Mouse (Mus musculus): ENCODE measurements at regions not wholly inside any gene's neighbourhood (a gene's known extent, or its start where the extent isn't known, plus 50 kb on each side); places are given as distances from the start of the nearest gene placed in this dataset.

DNA sequence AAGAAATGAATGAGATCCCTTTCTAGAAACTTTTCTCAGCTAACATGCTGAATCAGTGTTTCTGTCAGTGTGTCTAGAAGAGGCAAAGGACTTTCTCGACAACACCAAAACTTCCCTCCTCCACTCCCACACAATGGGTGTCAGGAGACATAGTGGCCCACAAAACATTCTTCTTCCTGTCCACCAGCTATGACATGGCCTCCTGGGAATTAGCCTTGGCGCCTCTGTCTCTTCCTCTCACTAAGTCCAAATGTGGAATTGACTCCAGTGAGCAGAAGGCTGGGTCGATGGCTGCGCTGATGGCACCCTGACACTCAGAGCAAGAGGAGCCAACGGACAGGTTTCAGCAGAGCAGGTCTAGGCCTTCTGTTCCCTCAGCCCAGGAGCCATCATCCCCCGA lies 205.2 kb upstream of the Egln3 start:
- no peaks in the 10 kb centered on the region for H3K9me3 ChIP-seq
- no peak overlapping the region for H3K27ac ChIP-seq
- H3K36me3 ChIP-seq = no peaks in the 10 kb centered on the region
- H3K27me3 ChIP-seq = no peaks in the 10 kb centered on the region
- ATAC-seq (ENCODE audit: insufficient number of reproducible peaks, insufficient read depth, low FRiP score, low TSS enrichment, low read depth) = no peak
- 85% methylated on average over 6 of the region's 6 CpGs for WGBS
- no peak overlapping the region for H3K4me2 ChIP-seq
- H3K9ac ChIP-seq = no peak overlapping the region
- H3K4me3 ChIP-seq = no peak overlapping the region
- peaks cover 6% of the 10 kb centered on the region; the same call in 1 of the 2 replicates for H3K4me1 ChIP-seq

- ATAC-seq (ENCODE audit: insufficient number of reproducible peaks, insufficient read depth, low FRiP score, low TSS enrichment, low read depth) = no peak
- H3K27me3 ChIP-seq = no peaks in the 10 kb centered on the region
- no peak overlapping the region for H3K27ac ChIP-seq
- 68% methylated on average over 6 of the region's 6 CpGs for WGBS
- H3K9ac ChIP-seq = no peak overlapping the region
- no peaks in the 10 kb centered on the region for H3K9me3 ChIP-seq
- no peaks in the 10 kb centered on the region for H3K36me3 ChIP-seq
- peaks cover 6% of the 10 kb centered on the region; the same call in 1 of the 2 replicates for H3K4me1 ChIP-seq
- H3K4me3 ChIP-seq = no peak overlapping the region
- H3K4me2 ChIP-seq = no peak overlapping the region
Measured at GRCm38 (mm10) chr12:54407301-54407896, 203.7 kb upstream of the Egln3 start.

DNA sequence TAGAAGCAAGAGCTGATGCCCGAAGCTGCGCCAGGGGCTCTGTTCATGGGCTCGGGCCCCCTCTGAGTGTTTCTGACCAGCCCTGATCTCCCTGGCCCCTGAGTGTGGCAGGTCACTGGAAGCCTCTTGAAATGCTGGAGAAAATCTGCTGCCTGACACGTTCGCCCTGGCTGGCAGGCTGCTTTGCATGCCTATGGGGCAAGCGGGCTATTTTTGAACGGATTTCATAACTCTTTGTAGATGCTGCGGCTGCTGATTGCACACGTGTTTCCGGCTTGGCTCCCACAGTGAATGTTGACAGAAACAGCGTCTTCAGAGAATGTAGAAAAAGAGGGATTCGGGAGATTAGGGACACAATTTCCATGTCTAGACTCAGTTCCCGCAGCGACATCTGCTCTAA lies 201.4 kb upstream of the Egln3 start:
- 58% methylated on average over 14 of the region's 14 CpGs for WGBS
- no peak overlapping the region for H3K27ac ChIP-seq
- no peak overlapping the region for H3K9ac ChIP-seq
- peaks cover 6% of the 10 kb centered on the region; the same call in 1 of the 2 replicates for H3K4me1 ChIP-seq
- no peaks in the 10 kb centered on the region for H3K27me3 ChIP-seq
- no peak for ATAC-seq (ENCODE audit: insufficient number of reproducible peaks, insufficient read depth, low FRiP score, low TSS enrichment, low read depth)
- no peak overlapping the region for H3K4me3 ChIP-seq
- no peaks in the 10 kb centered on the region for H3K36me3 ChIP-seq
- H3K4me2 ChIP-seq = peak overlapping the region; percentile 18; the same call in 1 of the 2 replicates
- H3K9me3 ChIP-seq = no peaks in the 10 kb centered on the region

DNA sequence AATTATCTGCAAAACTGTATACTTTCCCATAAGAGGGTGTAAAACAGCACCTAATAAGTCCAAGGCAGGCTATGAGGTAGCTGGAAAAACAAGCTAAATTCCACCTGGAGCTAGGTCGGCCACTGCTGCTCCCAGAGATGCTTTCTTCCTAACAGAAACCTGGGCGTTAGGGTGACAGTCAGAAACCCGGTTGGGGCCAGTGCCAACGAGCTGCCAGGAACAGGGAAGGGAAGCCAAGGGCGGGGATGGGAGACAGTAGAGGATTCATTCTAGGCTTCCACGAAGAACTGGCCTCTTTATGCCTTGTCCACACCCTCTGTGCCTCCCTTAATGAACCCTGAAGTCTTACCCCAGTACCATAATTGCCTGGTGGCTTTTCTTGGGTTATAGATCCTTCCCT lies 198.9 kb upstream of the Egln3 start:
- Histone ChIP-seq H3K4me3 (no peak overlapping the region), H3K4me1 (peaks cover 6% of the 10 kb centered on the region; the same call in 1 of the 2 replicates), H3K36me3 (no peaks in the 10 kb centered on the region), H3K4me2 (no peak overlapping the region), H3K9me3 (no peaks in the 10 kb centered on the region), H3K9ac (no peak overlapping the region), H3K27ac (no peak overlapping the region), H3K27me3 (no peaks in the 10 kb centered on the region)
- 77% methylated on average over 6 of the region's 6 CpGs for WGBS
- ATAC-seq (ENCODE audit: insufficient number of reproducible peaks, insufficient read depth, low FRiP score, low TSS enrichment, low read depth) = no peak

DNA sequence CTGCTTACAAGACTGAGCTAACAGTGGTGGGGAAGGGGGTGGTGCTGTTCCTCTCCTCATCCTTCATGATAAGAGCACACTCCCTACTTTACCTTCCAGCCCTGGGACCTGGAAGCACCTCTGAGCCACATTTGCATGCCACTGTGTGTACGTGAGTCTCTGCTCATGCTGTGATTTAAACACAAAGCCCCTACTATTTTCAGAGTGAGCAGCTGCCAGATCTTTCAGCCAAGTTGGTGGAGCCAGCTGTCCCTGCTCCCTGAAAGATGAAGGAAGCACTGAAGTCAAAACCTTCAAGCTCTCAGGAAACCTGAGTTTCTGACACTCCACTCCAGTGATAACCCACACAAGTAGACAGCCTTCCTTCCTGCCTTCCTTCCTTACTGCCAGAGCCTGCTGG lies 198.0 kb upstream of the Egln3 start:
- 53% methylated on average over 1 of the region's 1 CpGs for WGBS
- H3K27ac ChIP-seq = no peak overlapping the region
- no peak for ATAC-seq (ENCODE audit: insufficient number of reproducible peaks, insufficient read depth, low FRiP score, low TSS enrichment, low read depth)

DNA sequence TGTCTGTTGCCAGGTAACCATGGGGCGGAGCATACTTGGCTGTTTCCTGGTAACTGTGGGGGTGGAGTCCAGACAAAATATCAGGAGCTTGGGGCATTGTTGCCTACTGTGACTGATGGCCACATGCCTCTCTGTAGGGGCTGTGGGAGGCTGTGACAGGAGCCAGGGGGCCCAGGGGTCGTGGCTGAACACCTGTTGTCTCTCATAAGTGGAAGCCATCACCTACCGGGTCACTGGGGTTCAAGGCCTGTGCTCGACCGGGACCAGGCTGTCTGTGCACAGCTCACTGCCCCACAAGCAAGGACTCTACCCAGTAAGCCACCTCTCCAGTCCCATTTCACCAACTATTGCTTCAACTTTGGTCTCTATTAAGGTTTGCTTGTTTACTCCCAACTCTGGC lies 196.4 kb upstream of the Egln3 start:
- Histone ChIP-seq H3K27ac (no peak overlapping the region), H3K9ac (no peak overlapping the region), H3K4me3 (no peak overlapping the region), H3K36me3 (no peaks in the 10 kb centered on the region), H3K4me1 (peaks cover 6% of the 10 kb centered on the region; the same call in 1 of the 2 replicates), H3K4me2 (no peak overlapping the region), H3K9me3 (no peaks in the 10 kb centered on the region), H3K27me3 (no peaks in the 10 kb centered on the region)
- no peak for ATAC-seq (ENCODE audit: insufficient number of reproducible peaks, insufficient read depth, low FRiP score, low TSS enrichment, low read depth)
- WGBS = 83% methylated on average over 5 of the region's 5 CpGs

More for the DNA sequence above, 198.0 kb upstream of the Egln3 start:
- Histone ChIP-seq H3K36me3 (no peaks in the 10 kb centered on the region), H3K9me3 (no peaks in the 10 kb centered on the region), H3K9ac (no peak overlapping the region), H3K4me1 (peaks cover 6% of the 10 kb centered on the region; the same call in 1 of the 2 replicates), H3K27me3 (no peaks in the 10 kb centered on the region), H3K4me3 (no peak overlapping the region), H3K4me2 (no peak overlapping the region)

DNA sequence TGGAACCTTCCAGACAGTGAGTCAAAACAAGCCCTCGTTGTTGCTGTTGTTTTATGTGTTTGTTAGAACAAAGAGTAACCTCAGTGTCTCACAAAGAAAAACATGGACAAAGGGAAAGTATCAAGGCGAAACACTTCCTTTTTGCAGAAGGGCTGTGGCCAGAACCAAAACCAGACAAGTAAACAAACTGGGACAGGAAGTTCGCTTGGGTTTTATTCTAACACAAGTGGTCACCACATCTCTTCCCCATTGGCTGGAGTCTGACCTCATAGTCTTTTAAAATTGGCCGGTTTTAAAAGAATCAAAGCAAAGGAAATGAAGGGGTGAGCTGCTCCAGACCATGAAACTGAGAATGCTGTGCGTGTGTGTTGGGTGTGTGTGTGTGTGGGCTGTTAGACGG lies 194.4 kb upstream of the Egln3 start:
- Histone ChIP-seq H3K9me3 (no peaks in the 10 kb centered on the region), H3K27ac (no peak overlapping the region), H3K4me1 (no peaks in the 10 kb centered on the region), H3K27me3 (no peaks in the 10 kb centered on the region), H3K4me3 (no peak overlapping the region), H3K9ac (no peak overlapping the region), H3K4me2 (no peak overlapping the region), H3K36me3 (no peaks in the 10 kb centered on the region)
- ATAC-seq (ENCODE audit: insufficient number of reproducible peaks, insufficient read depth, low FRiP score, low TSS enrichment, low read depth) = no peak
- WGBS = 66% methylated on average over 6 of the region's 6 CpGs

GRCm38 (mm10) chr12:54396952-54397351 lies 193.3 kb upstream of the Egln3 start:
- ATAC-seq (ENCODE audit: insufficient number of reproducible peaks, insufficient read depth, low FRiP score, low TSS enrichment, low read depth) = no peak
- no peak overlapping the region for H3K27ac ChIP-seq
- no peaks in the 10 kb centered on the region for H3K36me3 ChIP-seq
- no peak overlapping the region for H3K4me2 ChIP-seq
- no peaks in the 10 kb centered on the region for H3K4me1 ChIP-seq
- no peaks in the 10 kb centered on the region for H3K9me3 ChIP-seq
- no peak overlapping the region for H3K9ac ChIP-seq
- no peak overlapping the region for H3K4me3 ChIP-seq
- no peaks in the 10 kb centered on the region for H3K27me3 ChIP-seq

GRCm38 (mm10) chr12:54396341-54396740 lies 192.7 kb upstream of the Egln3 start:
- ATAC-seq (ENCODE audit: insufficient number of reproducible peaks, insufficient read depth, low FRiP score, low TSS enrichment, low read depth) = no peak
- no peaks in the 10 kb centered on the region for H3K9me3 ChIP-seq
- H3K9ac ChIP-seq = no peak overlapping the region
- H3K4me2 ChIP-seq = no peak overlapping the region
- H3K27me3 ChIP-seq = no peaks in the 10 kb centered on the region
- no peak overlapping the region for H3K4me3 ChIP-seq
- no peak overlapping the region for H3K27ac ChIP-seq
- WGBS = 71% methylated on average over 5 of the region's 5 CpGs
- H3K4me1 ChIP-seq = no peaks in the 10 kb centered on the region
- H3K36me3 ChIP-seq = no peaks in the 10 kb centered on the region

- ATAC-seq (ENCODE audit: insufficient number of reproducible peaks, insufficient read depth, low FRiP score, low TSS enrichment, low read depth) = no peak
- Histone ChIP-seq H3K9me3 (no peaks in the 10 kb centered on the region), H3K4me3 (no peak overlapping the region), H3K36me3 (no peaks in the 10 kb centered on the region), H3K4me1 (no peaks in the 10 kb centered on the region), H3K27ac (no peak overlapping the region), H3K4me2 (no peak overlapping the region), H3K9ac (no peak overlapping the region), H3K27me3 (no peaks in the 10 kb centered on the region)
- 54% methylated on average over 4 of the region's 4 CpGs for WGBS
Measured at GRCm38 (mm10) chr12:54385401-54385800, 181.7 kb upstream of the Egln3 start.

GRCm38 (mm10) chr12:54384116-54384515 lies 180.5 kb upstream of the Egln3 start:
- ATAC-seq (ENCODE audit: insufficient number of reproducible peaks, insufficient read depth, low FRiP score, low TSS enrichment, low read depth) = no peak
- Histone ChIP-seq H3K9ac (no peak overlapping the region), H3K4me3 (no peak overlapping the region), H3K4me1 (no peaks in the 10 kb centered on the region), H3K27me3 (no peaks in the 10 kb centered on the region), H3K36me3 (no peaks in the 10 kb centered on the region), H3K4me2 (no peak overlapping the region), H3K9me3 (no peaks in the 10 kb centered on the region), H3K27ac (no peak overlapping the region)
- WGBS = 45% methylated on average over 3 of the region's 3 CpGs

DNA sequence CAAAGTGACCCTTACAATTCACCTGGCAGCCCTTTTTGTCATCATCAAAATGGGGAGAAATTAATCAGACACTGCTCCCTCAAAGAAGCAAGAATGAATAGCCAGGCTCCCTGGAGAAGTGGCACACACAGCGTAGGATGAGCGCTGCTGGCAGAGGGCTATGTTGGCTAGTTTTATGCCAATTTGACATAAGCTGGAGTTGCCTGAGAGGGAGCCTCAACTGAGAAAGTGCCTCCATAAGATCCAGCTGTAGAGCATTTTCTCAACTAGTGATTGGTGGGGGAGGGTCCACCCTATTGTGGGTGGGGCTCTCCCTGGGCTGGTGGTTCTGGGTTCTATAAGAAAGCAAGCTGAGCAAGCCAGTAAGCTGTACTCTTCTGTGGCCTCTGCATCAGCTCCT lies 179.3 kb upstream of the Egln3 start:
- H3K9ac ChIP-seq = no peak overlapping the region
- no peaks in the 10 kb centered on the region for H3K27me3 ChIP-seq
- ATAC-seq (ENCODE audit: insufficient number of reproducible peaks, insufficient read depth, low FRiP score, low TSS enrichment, low read depth) = no peak

More for the DNA sequence above, 179.3 kb upstream of the Egln3 start:
- Histone ChIP-seq H3K4me1 (no peaks in the 10 kb centered on the region), H3K4me3 (no peak overlapping the region), H3K27ac (no peak overlapping the region), H3K9me3 (no peaks in the 10 kb centered on the region), H3K4me2 (no peak overlapping the region), H3K36me3 (no peaks in the 10 kb centered on the region)
- WGBS = 95% methylated on average over 2 of the region's 2 CpGs
